Mouse (Mus musculus) brain, embryonic 14.5 days (tissue): Measurements from ENCODE around the gene Zfp58.

ENCODE experiments used
- CTCF ChIP-seq: fragments of 200-500 bp; IDR thresholded peaks from 2 replicates; pipeline ENCODE4 v1.5.1; 2012; ENCODE audit warnings: inconsistent platforms, mild to moderate bottlenecking, moderate library complexity, borderline replicate concordance; ENCODE audit not compliant: insufficient read depth, insufficient read length; ENCODE audit errors: extremely low read depth
- POLR2A ChIP-seq: fragments of 200-500 bp; IDR thresholded peaks from 2 replicates; pipeline ENCODE4 v1.6.1; 2012; ENCODE audit warnings: mild to moderate bottlenecking, inconsistent platforms, borderline replicate concordance; ENCODE audit not compliant: poor library complexity, insufficient read depth, insufficient read length, severe bottlenecking; ENCODE audit errors: extremely low read depth

DNA sequence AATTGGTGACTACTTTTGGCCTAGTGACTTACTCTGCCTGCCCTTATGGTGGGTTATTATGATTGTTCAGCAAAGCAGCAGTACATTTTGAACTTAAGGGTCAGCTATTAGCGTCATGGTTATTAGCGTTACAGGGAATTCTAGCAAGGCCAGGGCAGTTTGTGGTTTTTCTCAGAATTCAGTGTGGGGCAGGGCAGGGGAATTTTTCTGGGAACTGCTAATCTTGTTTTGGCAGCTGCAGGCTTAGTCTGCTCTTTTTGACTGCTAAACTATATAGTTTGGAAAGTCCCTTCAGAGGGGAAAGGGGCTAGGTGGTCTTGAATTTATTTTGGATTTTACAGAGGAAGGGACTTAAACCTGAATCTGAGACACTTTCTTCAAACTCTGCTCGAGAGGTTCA lies 31.1 kb downstream of the Zfp58 start:
- TF ChIP-seq CTCF = no peak
- TF ChIP-seq POLR2A = no peak
